ENCODE assay signal across 17 mouse cellular contexts in genomic region chr6:72528410-72529151, GRCm38 (mm10). TPM values are rescaled to one million over a fixed set of nuclear protein-coding genes. Genes with fewer than 3 reads are reported as not detected.
DNase-seq lines count a peak whose midpoint lies in the region; ATAC-seq lines count a peak whose summit lies in the region.
"Had no signal": no experiment of that assay in that cellular context is flagged by ENCODE, and none has a peak within 500 bp of the region (broad histone marks: within the 10 kb centered on the region; RNA-seq: fewer than 3 reads in every experiment).

No protein-coding gene starts in this region.

- H3K4me2 ChIP-seq in kidney, embryonic 16.5 days (replicated peaks; ENCODE audit: low read depth, low read length): no peak overlapping the region
- H3K4me2 ChIP-seq in forebrain, embryonic 11.5 days (ENCODE audit: low read depth, low read length, severe bottlenecking): no peak overlapping the region
- H3K4me2 ChIP-seq: heart, embryonic 13.5 days; midbrain, embryonic 12.5 days had no signal

- intact Hi-C loops in heart, postnatal 10 days (cut with DNase I): loop anchor here (5.0 kb wide), 1 partner anchor 36 kb away; no protein-coding TSS in a partner anchor

- H3K4me3 ChIP-seq in kidney, embryonic 16.5 days (ENCODE audit: low read length): no peak overlapping the region
- no peak overlapping the region for H3K4me3 ChIP-seq in forebrain, embryonic 11.5 days (ENCODE audit: low read depth, low read length)
- H3K4me3 ChIP-seq: heart, embryonic 13.5 days; midbrain, embryonic 12.5 days had no signal

- no peak overlapping the region for H3K9ac ChIP-seq in kidney, embryonic 16.5 days (replicated peaks; ENCODE audit: low read length)
- H3K9ac ChIP-seq in forebrain, embryonic 11.5 days (ENCODE audit: low read length): no peak overlapping the region
- H3K9ac ChIP-seq: heart, embryonic 13.5 days; midbrain, embryonic 12.5 days had no signal

- H3K36me3 ChIP-seq in kidney, embryonic 16.5 days (ENCODE audit: insufficient read depth, low read length): no peaks in the 10 kb centered on the region
- no peaks in the 10 kb centered on the region for H3K36me3 ChIP-seq in forebrain, embryonic 11.5 days (ENCODE audit: control insufficient read depth, insufficient read depth, low read length)
- H3K36me3 ChIP-seq: G1E; heart, embryonic 13.5 days; midbrain, embryonic 12.5 days had no signal

- no peak; the same call in 1 of the 2 replicates for ATAC-seq in kidney, embryonic 16.5 days (ENCODE audit: low FRiP score, low TSS enrichment)
- ATAC-seq in forebrain, embryonic 11.5 days (replicated peaks; ENCODE audit: low FRiP score): no peak
- ATAC-seq: forebrain, embryonic 14.5 days had no signal

- peaks cover 3% of the 10 kb centered on the region; the same call in 1 of the 2 replicates for H3K9me3 ChIP-seq in kidney, embryonic 16.5 days (ENCODE audit: low read length)
- H3K9me3 ChIP-seq in forebrain, embryonic 11.5 days (ENCODE audit: control insufficient read depth, low read length): no peaks in the 10 kb centered on the region
- H3K9me3 ChIP-seq: G1E; heart, embryonic 13.5 days; midbrain, embryonic 12.5 days had no signal

- 81% methylated on average over 10 of the region's 10 CpGs for WGBS in kidney, embryonic 16.5 days
- whole genome bisulfite sequencing in large intestine, adult 2 months: 38% methylated on average over 10 of the region's 10 CpGs
- 80% methylated on average over 10 of the region's 10 CpGs for WGBS in forebrain, embryonic 11.5 days

- H3K4me1 ChIP-seq in kidney, embryonic 16.5 days (ENCODE audit: insufficient read depth, low read length): no peaks in the 10 kb centered on the region
- 0 out of 2 replicates have a peak, but pooled peaks cover 2% of the 10 kb centered on the region for H3K4me1 ChIP-seq in forebrain, embryonic 11.5 days (replicated peaks; ENCODE audit: control insufficient read depth, insufficient read depth, low read length)

- peak; percentile 98 for DNase-seq in heart, adult 11 months
- DNase-seq in heart, postnatal 10 days: no peak
- DNase-seq in kidney, postnatal 36 days: peak; percentile 49 to 84
- DNase-seq in adrenal gland, adult 8-10 months: peak; percentile 83
- DNase-seq in large intestine, adult 2 months (ENCODE audit: low read depth, low spot score): peak; percentile 84
- no peak for DNase-seq in cerebellum, adult 9-11 months
- DNase-seq in forebrain, embryonic 11.5 days (ENCODE audit: low spot score): no peak
- DNase-seq: B cell, adult 2 months; cerebellum, adult 18-20 months; liver; lung, postnatal 10 days; thymus, postnatal 4 days had no signal

- no peaks in the 10 kb centered on the region for H3K27me3 ChIP-seq in kidney, embryonic 16.5 days (ENCODE audit: insufficient read depth, low read length)
- no peaks in the 10 kb centered on the region for H3K27me3 ChIP-seq in forebrain, embryonic 11.5 days (ENCODE audit: control insufficient read depth, insufficient read depth, low read length)
- H3K27me3 ChIP-seq: heart, embryonic 13.5 days; midbrain, embryonic 12.5 days had no signal

- no peak overlapping the region for H3K27ac ChIP-seq in kidney, embryonic 16.5 days (ENCODE audit: low read length)
- no peak overlapping the region for H3K27ac ChIP-seq in forebrain, embryonic 11.5 days (ENCODE audit: low read depth, low read length)
- H3K27ac ChIP-seq: heart, embryonic 13.5 days; midbrain, embryonic 12.5 days had no signal

RNA-seq across cellular contexts. Expression of gene Sh2d6, which starts 7.1 kb away (rescaled TPM):
- total RNA-seq in heart, postnatal 10 days (2021): under 1 TPM in 1 of 2 experiments, not detected in 1; 0.40 TPM
- polyA plus RNA-seq in kidney, embryonic 16.5 days (2015; fragmentation: Nextera tagmentation; extraction: Ambion mirVana): 0.17 TPM in 1 of 2 replicates, not detected in the other
- total RNA-seq in adrenal gland, adult 8-10 months (2022): under 1 TPM; 0.43 to 0.52 (median 0.47) TPM
- 11.3 and 17.2 TPM in 2 replicates for polyA plus RNA-seq in large intestine, adult 2 months (2012; rRNA removed)
- polyA plus RNA-seq in forebrain, embryonic 11.5 days (2014; fragmentation: Nextera tagmentation; extraction: Ambion mirVana): 0.36 and 0.51 TPM in 2 replicates
- polyA plus RNA-seq: G1E had no signal

RNA-seq across cellular contexts. Expression of gene Capg, which starts 15.6 kb away (rescaled TPM):
- total RNA-seq in heart, postnatal 10 days (2021): 10 to 100 TPM; 11.5 to 13.1 TPM
- 83.1 and 94.3 TPM in 2 replicates for polyA plus RNA-seq in kidney, embryonic 16.5 days (2015; fragmentation: Nextera tagmentation; extraction: Ambion mirVana)
- total RNA-seq in adrenal gland, adult 8-10 months (2022): 100 to 1,000 TPM in 1 of 4 experiments, 10 to 100 TPM in 3; 49.1 to 110 (median 82.0) TPM
- polyA plus RNA-seq in large intestine, adult 2 months (2012; rRNA removed): 27.2 and 38.0 TPM in 2 replicates
- 7.1 and 8.4 TPM in 2 replicates for polyA plus RNA-seq in forebrain, embryonic 11.5 days (2014; fragmentation: Nextera tagmentation; extraction: Ambion mirVana)

Comparison
In these comparisons a context has a peak if more than half of its experiments do, and no peak if none do; other contexts are left out.
1. DNase-seq: peak in heart, adult 11 months (single experiment), kidney, postnatal 36 days (2 of 2), adrenal gland, adult 8-10 months (single experiment) and large intestine, adult 2 months (single experiment); none in heart, postnatal 10 days (0 of 2), cerebellum, adult 9-11 months (single experiment) and forebrain, embryonic 11.5 days (single experiment).